Mouse (Mus musculus): Measurements from ENCODE around the gene Cntd1. TPM values are rescaled to one million over a fixed set of nuclear protein-coding genes. Genes with fewer than 3 reads are reported as not detected.
"Not testable (repeated sequence)": the region's sequence is repeated elsewhere in the genome, so short reads cannot be mapped to it uniquely, and the experiment has no call there.

The Cntd1 gene
- total RNA-seq, 2 experiments from 2014 or later: 0.96 to 2.2 TPM

DNA sequence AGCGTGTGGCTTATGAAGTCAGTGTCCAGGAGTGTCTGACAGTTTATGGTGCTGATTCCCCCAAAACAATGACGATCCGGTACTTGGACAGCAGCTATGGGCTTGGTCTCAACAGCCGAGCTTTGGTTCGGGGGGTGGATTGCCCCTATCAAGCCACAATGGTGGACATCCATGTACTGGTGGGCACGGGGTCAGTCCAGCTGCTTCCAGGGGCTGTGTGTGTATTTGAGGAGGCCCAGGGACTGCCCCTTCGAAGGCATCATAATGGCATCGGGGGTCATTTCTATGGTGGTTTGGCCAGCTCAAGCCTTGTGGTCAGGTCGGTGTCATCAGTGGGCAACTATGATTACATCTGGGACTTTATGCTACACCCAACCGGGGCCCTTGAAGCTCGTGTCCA lies 47.3 kb downstream of the Cntd1 start:
- ATAC-seq (replicated peaks; ENCODE audit: low FRiP score, poor library complexity, severe bottlenecking): no peak

DNA sequence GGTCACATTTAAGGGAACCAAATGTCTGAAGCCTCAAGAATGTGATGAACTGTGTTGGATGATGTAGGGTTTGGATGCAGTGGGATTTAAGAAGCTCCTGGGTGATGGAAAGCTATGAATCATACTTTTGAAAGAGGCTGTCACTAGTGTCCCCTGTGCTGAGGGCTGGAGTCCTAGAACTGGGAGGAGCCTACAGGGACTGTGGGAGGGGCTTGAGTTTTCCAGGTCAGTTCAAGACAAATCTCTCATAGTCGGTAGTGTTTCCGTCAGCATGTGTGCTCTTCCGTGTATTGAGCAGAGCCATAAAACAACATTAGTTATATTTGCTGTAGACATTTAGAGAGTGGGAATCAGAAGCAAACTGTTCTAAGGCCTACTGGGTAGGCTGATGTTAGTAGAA lies 48.5 kb downstream of the Cntd1 start:
- ATAC-seq (replicated peaks; ENCODE audit: low FRiP score, poor library complexity, severe bottlenecking): 0 out of 2 replicates have a peak, but pooled peaks have one; percentile 26

DNA sequence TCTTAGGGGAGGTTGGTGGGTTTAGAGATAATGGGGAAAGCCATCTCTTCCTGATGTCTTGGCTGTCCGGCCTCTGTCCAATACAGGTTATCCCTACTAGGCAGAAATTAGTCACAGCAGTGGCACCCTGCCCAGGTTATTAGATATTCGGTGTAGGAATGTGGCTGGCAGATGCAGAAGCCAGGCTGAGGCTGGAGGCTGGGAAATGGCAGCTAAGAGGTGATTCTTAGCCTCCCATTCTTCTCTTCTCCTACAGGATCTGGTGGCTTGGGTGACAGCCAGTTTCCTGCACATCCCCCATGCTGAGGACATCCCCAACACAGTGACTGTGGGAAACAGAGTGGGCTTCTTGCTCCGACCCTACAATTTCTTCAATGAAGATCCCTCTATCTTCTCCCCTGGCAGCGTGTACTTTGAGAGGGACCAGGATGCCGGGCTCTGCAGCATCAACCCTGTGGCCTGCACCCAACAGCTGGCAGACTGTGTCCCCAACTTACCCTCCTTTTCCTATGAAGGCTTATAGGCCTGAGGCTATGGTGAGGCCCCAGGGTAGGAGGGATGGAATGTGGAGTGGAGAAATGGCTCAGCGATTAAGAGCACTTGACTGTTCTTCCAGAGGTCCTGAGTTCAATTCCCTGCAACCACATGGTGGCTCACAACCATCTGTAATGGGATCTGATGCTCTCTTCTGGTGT lies 50.3 kb downstream of the Cntd1 start:
- no peak for ATAC-seq (replicated peaks; ENCODE audit: low FRiP score, poor library complexity, severe bottlenecking)

DNA sequence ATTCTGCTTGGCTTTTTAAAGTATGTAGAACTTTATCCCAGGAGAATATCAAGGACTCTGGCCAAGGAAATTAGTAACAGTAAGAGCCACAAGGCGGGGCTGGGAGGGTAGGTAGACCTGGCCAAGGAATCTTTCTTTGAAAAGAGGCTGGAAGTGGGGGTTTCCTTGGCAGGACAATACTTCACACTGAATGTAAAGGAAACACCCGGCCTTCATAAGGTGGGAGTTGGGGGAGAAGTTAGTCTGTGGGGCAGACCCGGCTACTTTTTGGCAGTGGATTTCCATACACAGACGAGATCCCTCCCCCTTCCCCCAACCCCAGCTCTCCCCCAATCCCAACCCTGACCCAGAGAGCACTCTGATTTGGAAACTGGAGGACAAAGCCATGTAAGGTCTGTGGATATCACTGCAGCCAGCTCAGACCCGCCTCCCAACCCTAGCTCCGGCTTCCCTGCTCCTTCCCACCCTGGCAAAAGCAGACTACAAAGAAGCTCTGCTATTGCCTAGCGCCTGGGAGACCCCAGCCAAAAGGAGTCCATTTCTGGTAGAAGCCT lies 51.6 kb downstream of the Cntd1 start, which contains the start of gene Aoc3:
Gene Aoc3, plus strand, starts transcription at position 235 of the 554 bp plus-strand sequence.
- no peak for ATAC-seq (replicated peaks; ENCODE audit: low FRiP score, poor library complexity, severe bottlenecking)

- ATAC-seq (replicated peaks; ENCODE audit: low FRiP score, poor library complexity, severe bottlenecking): not testable (repeated sequence)
Observed at GRCm38 (mm10) chr11:101330961-101331360, 52.1 kb downstream of the Cntd1 start.

- ATAC-seq (replicated peaks; ENCODE audit: low FRiP score, poor library complexity, severe bottlenecking): no peak
Observed at GRCm38 (mm10) chr11:101332537-101332936, 53.7 kb downstream of the Cntd1 start.

DNA sequence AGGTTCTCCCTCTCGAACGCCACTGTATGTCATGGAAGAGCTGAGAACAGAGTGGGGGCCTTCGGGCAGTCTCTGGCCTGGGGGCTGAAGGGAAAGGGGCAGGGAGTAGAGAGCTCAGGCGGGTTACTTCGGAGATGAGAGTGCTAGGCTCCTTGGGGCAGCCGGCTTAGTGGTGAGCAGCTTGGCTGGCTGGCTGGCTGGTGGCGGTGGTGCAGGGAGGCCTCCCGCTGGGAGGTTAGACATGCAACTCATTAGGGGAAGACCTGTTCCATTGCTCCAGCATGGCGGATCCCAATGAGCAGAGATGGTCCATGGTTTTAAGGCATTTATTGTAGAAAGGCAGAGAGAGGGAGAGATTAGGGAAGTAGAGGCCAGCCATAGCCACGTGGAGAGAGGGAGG lies 55.2 kb downstream of the Cntd1 start:
- ATAC-seq (replicated peaks; ENCODE audit: low FRiP score, poor library complexity, severe bottlenecking): no peak

- no peak for ATAC-seq (replicated peaks; ENCODE audit: low FRiP score, poor library complexity, severe bottlenecking)
Observed at GRCm38 (mm10) chr11:101334516-101334915, 55.7 kb downstream of the Cntd1 start.

- no peak for ATAC-seq (replicated peaks; ENCODE audit: low FRiP score, poor library complexity, severe bottlenecking)
Observed at GRCm38 (mm10) chr11:101335685-101336084, 56.9 kb downstream of the Cntd1 start.

DNA sequence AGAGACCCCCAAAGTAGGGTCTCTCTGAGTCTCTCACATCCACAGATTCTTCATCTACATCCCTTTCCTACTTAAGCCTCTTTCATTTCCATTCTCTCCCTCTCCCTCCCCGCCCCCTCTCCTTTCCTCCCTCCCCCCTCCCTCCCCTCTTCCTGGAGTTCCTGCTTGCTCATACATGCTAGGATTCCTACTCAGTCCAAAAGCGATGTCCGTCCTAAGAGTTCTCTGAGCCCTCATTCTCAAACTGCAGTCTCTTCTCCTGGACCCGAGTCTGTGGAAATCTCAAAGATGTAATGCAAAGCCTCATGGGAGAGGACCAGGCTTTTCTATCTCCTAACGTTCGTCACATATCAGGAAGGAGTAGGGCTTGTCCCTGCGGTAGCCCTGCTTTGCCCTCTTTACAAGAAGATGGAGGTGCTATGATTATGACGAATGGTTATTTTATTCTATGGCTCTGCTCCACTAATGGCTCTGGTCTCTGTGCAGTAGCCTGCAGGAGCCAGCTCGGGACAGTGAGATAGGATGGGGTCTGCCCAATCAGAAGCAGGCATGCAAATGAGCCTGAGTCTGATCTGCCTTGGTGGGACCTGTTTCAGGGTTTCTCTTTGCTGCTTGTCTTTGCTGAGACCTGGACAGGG lies 59.4 kb downstream of the Cntd1 start:
- peak; percentile 86 for ATAC-seq (replicated peaks; ENCODE audit: low FRiP score, poor library complexity, severe bottlenecking)

Other genes starting within 250 kb of the Cntd1 start
- 3.1 and 3.7 TPM in 2 replicates for gene Naglu, start 209.0 kb upstream of the Cntd1 start, total RNA-seq (2015; ENCODE audit: low replicate concordance)
- 2.0 and 2.8 TPM in 2 replicates for gene Naglu, start 209.0 kb upstream of the Cntd1 start, total RNA-seq (2017; ENCODE audit: low replicate concordance)
- gene Hsd17b1, start 200.6 kb upstream of the Cntd1 start, total RNA-seq (2015; ENCODE audit: low replicate concordance): 2.1 TPM in 1 of 2 replicates, not detected in the other
- gene Hsd17b1, start 200.6 kb upstream of the Cntd1 start, total RNA-seq (2017; ENCODE audit: low replicate concordance): 1.9 TPM in 1 of 2 replicates, not detected in the other
- 6.7 and 7.5 TPM in 2 replicates for gene Coasy, start 196.4 kb upstream of the Cntd1 start, total RNA-seq (2015; ENCODE audit: low replicate concordance)
- 3.8 and 9.6 TPM in 2 replicates for gene Coasy, start 196.4 kb upstream of the Cntd1 start, total RNA-seq (2017; ENCODE audit: low replicate concordance)
- gene Mlx, start 191.7 kb upstream of the Cntd1 start, total RNA-seq (2015; ENCODE audit: low replicate concordance): 20.5 and 26.9 TPM in 2 replicates
- gene Mlx, start 191.7 kb upstream of the Cntd1 start, total RNA-seq (2017; ENCODE audit: low replicate concordance): 18.4 and 23.7 TPM in 2 replicates
- gene Psmc3ip, start 183.6 kb upstream of the Cntd1 start, total RNA-seq (2015; ENCODE audit: low replicate concordance): 2.7 and 4.4 TPM in 2 replicates
- 4.1 and 13.7 TPM in 2 replicates for gene Psmc3ip, start 183.6 kb upstream of the Cntd1 start, total RNA-seq (2017; ENCODE audit: low replicate concordance)
- gene Retreg3, start 159.1 kb upstream of the Cntd1 start, total RNA-seq (2015; ENCODE audit: low replicate concordance): 35.7 and 40.3 TPM in 2 replicates
- 88.4 and 93.1 TPM in 2 replicates for gene Retreg3, start 159.1 kb upstream of the Cntd1 start, total RNA-seq (2017; ENCODE audit: low replicate concordance)
- gene Tubg1, start 159.1 kb upstream of the Cntd1 start, total RNA-seq (2015; ENCODE audit: low replicate concordance): 5.6 and 12.5 TPM in 2 replicates
- gene Tubg1, start 159.1 kb upstream of the Cntd1 start, total RNA-seq (2017; ENCODE audit: low replicate concordance): 8.2 and 10.5 TPM in 2 replicates
- not detected in 2 replicates for gene Tubg2, start 123.1 kb upstream of the Cntd1 start, total RNA-seq (2015; ENCODE audit: low replicate concordance)
- gene Tubg2, start 123.1 kb upstream of the Cntd1 start, total RNA-seq (2017; ENCODE audit: low replicate concordance): not detected in 2 replicates
- gene Cntnap1, start 108.5 kb upstream of the Cntd1 start, total RNA-seq (2015; ENCODE audit: low replicate concordance): 0.58 and 0.63 TPM in 2 replicates
- 0.17 TPM in 1 of 2 replicates, not detected in the other for gene Cntnap1, start 108.5 kb upstream of the Cntd1 start, total RNA-seq (2017; ENCODE audit: low replicate concordance)
- gene Plekhh3, start 107.7 kb upstream of the Cntd1 start, total RNA-seq (2015; ENCODE audit: low replicate concordance): not detected in 2 replicates
- 1.1 TPM in 1 of 2 replicates, not detected in the other for gene Plekhh3, start 107.7 kb upstream of the Cntd1 start, total RNA-seq (2017; ENCODE audit: low replicate concordance)
- gene Ccr10, start 103.6 kb upstream of the Cntd1 start, total RNA-seq (2015; ENCODE audit: low replicate concordance): 0.63 TPM in 1 of 2 replicates, not detected in the other
- not detected in 2 replicates for gene Ccr10, start 103.6 kb upstream of the Cntd1 start, total RNA-seq (2017; ENCODE audit: low replicate concordance)
- 161 and 177 TPM in 2 replicates for gene Ezh1, start 52.5 kb upstream of the Cntd1 start, total RNA-seq (2015; ENCODE audit: low replicate concordance)
- 208 and 251 TPM in 2 replicates for gene Ezh1, start 52.5 kb upstream of the Cntd1 start, total RNA-seq (2017; ENCODE audit: low replicate concordance)
- gene Ramp2, start 33.0 kb upstream of the Cntd1 start, total RNA-seq (2015; ENCODE audit: low replicate concordance): 2.7 TPM in 1 of 2 replicates, not detected in the other
- not detected in 2 replicates for gene Ramp2, start 33.0 kb upstream of the Cntd1 start, total RNA-seq (2017; ENCODE audit: low replicate concordance)
- gene Vps25, start 25.3 kb upstream of the Cntd1 start, total RNA-seq (2015; ENCODE audit: low replicate concordance): 83.8 and 91.5 TPM in 2 replicates
- 25.0 and 31.3 TPM in 2 replicates for gene Vps25, start 25.3 kb upstream of the Cntd1 start, total RNA-seq (2017; ENCODE audit: low replicate concordance)
- 2.3 and 17.7 TPM in 2 replicates for gene Wnk4, start 18.4 kb upstream of the Cntd1 start, total RNA-seq (2015; ENCODE audit: low replicate concordance)
- gene Wnk4, start 18.4 kb upstream of the Cntd1 start, total RNA-seq (2017; ENCODE audit: low replicate concordance): 1.5 and 6.0 TPM in 2 replicates
- 12.3 and 29.8 TPM in 2 replicates for gene Coa3, start 102 bp downstream of the Cntd1 start, total RNA-seq (2015; ENCODE audit: low replicate concordance)
- 5.3 and 10.6 TPM in 2 replicates for gene Coa3, start 102 bp downstream of the Cntd1 start, total RNA-seq (2017; ENCODE audit: low replicate concordance)
- 98.0 and 105 TPM in 2 replicates for gene Becn1, start 23.3 kb downstream of the Cntd1 start, total RNA-seq (2015; ENCODE audit: low replicate concordance)
- 362 and 618 TPM in 2 replicates for gene Becn1, start 23.3 kb downstream of the Cntd1 start, total RNA-seq (2017; ENCODE audit: low replicate concordance)
- gene Psme3, start 37.2 kb downstream of the Cntd1 start, total RNA-seq (2015; ENCODE audit: low replicate concordance): 797 and 835 TPM in 2 replicates
- 707 and 918 TPM in 2 replicates for gene Psme3, start 37.2 kb downstream of the Cntd1 start, total RNA-seq (2017; ENCODE audit: low replicate concordance)
- 47.1 and 65.0 TPM in 2 replicates for gene Aoc2, start 46.1 kb downstream of the Cntd1 start, total RNA-seq (2015; ENCODE audit: low replicate concordance)
- 44.1 and 45.0 TPM in 2 replicates for gene Aoc2, start 46.1 kb downstream of the Cntd1 start, total RNA-seq (2017; ENCODE audit: low replicate concordance)
- 4.0 and 6.9 TPM in 2 replicates for gene Aoc3, start 51.6 kb downstream of the Cntd1 start, total RNA-seq (2015; ENCODE audit: low replicate concordance)
- 2.9 and 6.6 TPM in 2 replicates for gene Aoc3, start 51.6 kb downstream of the Cntd1 start, total RNA-seq (2017; ENCODE audit: low replicate concordance)
- gene G6pc, start 88.5 kb downstream of the Cntd1 start, total RNA-seq (2015; ENCODE audit: low replicate concordance): not detected in 2 replicates
- gene G6pc, start 88.5 kb downstream of the Cntd1 start, total RNA-seq (2017; ENCODE audit: low replicate concordance): 0.70 TPM in 1 of 2 replicates, not detected in the other
- 2.9 and 5.2 TPM in 2 replicates for gene Aarsd1, start 138.6 kb downstream of the Cntd1 start, total RNA-seq (2015; ENCODE audit: low replicate concordance)
- gene Aarsd1, start 138.6 kb downstream of the Cntd1 start, total RNA-seq (2017; ENCODE audit: low replicate concordance): 4.6 and 17.4 TPM in 2 replicates
- gene Gm27029, start 145.8 kb downstream of the Cntd1 start, total RNA-seq (2015; ENCODE audit: low replicate concordance): not detected in 2 replicates
- not detected in 2 replicates for gene Gm27029, start 145.8 kb downstream of the Cntd1 start, total RNA-seq (2017; ENCODE audit: low replicate concordance)
- gene Rundc1, start 146.1 kb downstream of the Cntd1 start, total RNA-seq (2015; ENCODE audit: low replicate concordance): 2.1 and 3.3 TPM in 2 replicates
- 0.56 and 2.7 TPM in 2 replicates for gene Rundc1, start 146.1 kb downstream of the Cntd1 start, total RNA-seq (2017; ENCODE audit: low replicate concordance)
- 2.9 TPM in 1 of 2 replicates, not detected in the other for gene Ptges3l, start 146.3 kb downstream of the Cntd1 start, total RNA-seq (2015; ENCODE audit: low replicate concordance)
- gene Ptges3l, start 146.3 kb downstream of the Cntd1 start, total RNA-seq (2017; ENCODE audit: low replicate concordance): not detected in 2 replicates
- gene Rpl27, start 163.3 kb downstream of the Cntd1 start, total RNA-seq (2015; ENCODE audit: low replicate concordance): 108 and 182 TPM in 2 replicates
- 176 and 239 TPM in 2 replicates for gene Rpl27, start 163.3 kb downstream of the Cntd1 start, total RNA-seq (2017; ENCODE audit: low replicate concordance)
- gene Ifi35, start 169.4 kb downstream of the Cntd1 start, total RNA-seq (2015; ENCODE audit: low replicate concordance): 71.9 and 78.0 TPM in 2 replicates
- 62.4 and 81.0 TPM in 2 replicates for gene Ifi35, start 169.4 kb downstream of the Cntd1 start, total RNA-seq (2017; ENCODE audit: low replicate concordance)
- gene Rnd2, start 186.0 kb downstream of the Cntd1 start, total RNA-seq (2015; ENCODE audit: low replicate concordance): not detected in 2 replicates
- gene Rnd2, start 186.0 kb downstream of the Cntd1 start, total RNA-seq (2017; ENCODE audit: low replicate concordance): 1.4 TPM in 1 of 2 replicates, not detected in the other
- gene Vat1, start 187.2 kb downstream of the Cntd1 start, total RNA-seq (2015; ENCODE audit: low replicate concordance): 12.3 and 16.1 TPM in 2 replicates
- gene Vat1, start 187.2 kb downstream of the Cntd1 start, total RNA-seq (2017; ENCODE audit: low replicate concordance): 6.7 and 8.1 TPM in 2 replicates